Mouse (Mus musculus) midbrain, embryonic 15.5 days (tissue): ENCODE results near the gene Armc7. TPM values are rescaled to one million over a fixed set of nuclear protein-coding genes. Genes with fewer than 3 reads are reported as not detected.
"Not testable (repeated sequence)": the region's sequence is repeated elsewhere in the genome, so short reads cannot be mapped to it uniquely, and the experiment has no call there.

Experiments used
- ATAC-seq: fragments of 200-750 bp; cut with Nextera tagmentation; replicated peaks from 2 replicates; pipeline ENCODE4 v1.8.0; 2017; ENCODE audit warnings: moderate TSS enrichment
- H3K27ac ChIP-seq: fragments of 300-500 bp; sonication (generic); 2 replicates; pipeline ENCODE4 v1.5.1; 2015; ENCODE audit warnings: mild to moderate bottlenecking, inconsistent platforms
- H3K27me3 ChIP-seq: fragments of 300-500 bp; sonication (generic); replicated peaks from 2 replicates; pipeline ENCODE4 v1.6.1; 2015; ENCODE audit warnings: inconsistent platforms
- H3K36me3 ChIP-seq: fragments of 300-500 bp; sonication (generic); replicated peaks from 2 replicates; pipeline ENCODE4 v1.6.1; 2015; ENCODE audit warnings: inconsistent platforms
- H3K4me1 ChIP-seq: fragments of 300-500 bp; sonication (generic); 2 replicates; pipeline ENCODE4 v1.6.1; 2015; ENCODE audit warnings: inconsistent platforms
- H3K4me2 ChIP-seq: fragments of 300-500 bp; sonication (generic); 2 replicates; pipeline ENCODE4 v1.6.1; 2015; ENCODE audit warnings: inconsistent platforms, mild to moderate bottlenecking, moderate library complexity
- H3K4me3 ChIP-seq: fragments of 300-500 bp; sonication (generic); 2 replicates; pipeline ENCODE4 v1.5.1; 2015; ENCODE audit warnings: mild to moderate bottlenecking, inconsistent platforms
- H3K9ac ChIP-seq: fragments of 300-500 bp; sonication (generic); 2 replicates; pipeline ENCODE4 v1.6.1; 2015; ENCODE audit warnings: mild to moderate bottlenecking, inconsistent platforms
- H3K9me3 ChIP-seq: fragments of 300-500 bp; sonication (generic); 2 replicates; pipeline ENCODE4 v1.6.1; 2016; ENCODE audit warnings: inconsistent platforms
- WGBS: fragments of 180-500 bp; shearing (Covaris S2); methylation state at CpG from one replicate; pipeline ENCODE4 v1.1.7; 2015; ENCODE audit warnings: mixed read lengths; 5-methylcytosine and 5-hydroxymethylcytosine counted together
- polyA plus RNA-seq: library from polyadenylated mRNA; unstranded; fragments of >200 nt; fragmentation: Nextera tagmentation; extraction: Ambion mirVana; gene quantifications from 2 replicates; pipeline ENCODE4 v1.2.1, GENCODE M21; 2015

The Armc7 gene
- polyA plus RNA-seq, 1 experiment from 2014 or later = 20.9 TPM

DNA sequence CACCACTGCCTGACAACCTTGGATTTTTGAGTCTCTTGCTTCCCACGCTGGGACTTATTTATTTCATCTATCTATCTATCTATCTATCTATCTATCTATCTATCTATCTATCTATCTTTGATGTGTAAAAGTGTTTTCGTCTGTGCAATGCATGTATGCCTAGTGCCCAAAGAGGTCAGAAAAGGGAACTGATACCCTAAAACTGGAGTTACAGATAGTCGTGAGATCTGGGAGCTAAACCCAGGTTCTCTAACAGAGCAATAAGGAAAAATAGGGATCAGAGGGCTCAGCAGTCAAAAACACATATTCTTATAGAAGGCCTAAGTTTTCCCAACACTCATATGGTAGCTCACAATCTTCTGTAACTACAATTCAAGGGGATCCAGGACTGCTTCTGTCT, 44.1 kb downstream of the Armc7 start:
- no peak for ATAC-seq
- no peak overlapping the region for H3K27ac ChIP-seq
- H3K27me3 ChIP-seq = no peaks in the 10 kb centered on the region
- H3K9me3 ChIP-seq = no peaks in the 10 kb centered on the region
- 92% methylated on average over 3 of the region's 3 CpGs for WGBS
- no peak overlapping the region for H3K4me2 ChIP-seq
- no peak overlapping the region for H3K9ac ChIP-seq
- H3K36me3 ChIP-seq = peaks cover 10% of the 10 kb centered on the region; the same call in 1 of the 2 replicates
- H3K4me1 ChIP-seq = no peaks in the 10 kb centered on the region
- H3K4me3 ChIP-seq = no peak overlapping the region

DNA sequence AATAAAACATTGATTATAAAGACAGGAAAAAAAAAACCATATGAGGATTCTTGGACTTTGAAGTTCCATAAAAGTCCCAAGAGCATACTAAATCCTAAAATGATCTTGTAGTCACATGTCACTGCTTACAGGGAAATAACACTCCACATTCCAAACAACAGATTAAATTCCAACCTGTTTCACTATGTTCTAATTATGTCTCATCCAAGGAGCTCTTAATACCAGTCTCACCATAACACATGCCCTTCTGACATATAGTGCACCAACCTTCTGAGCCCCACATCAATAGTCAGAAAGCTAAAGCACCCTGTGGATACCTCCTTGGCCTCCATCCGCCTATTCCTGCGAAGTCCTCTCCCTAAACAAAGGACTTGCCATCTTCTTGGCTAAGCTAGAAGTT, 44.8 kb downstream of the Armc7 start:
- no peak for ATAC-seq
- H3K27ac ChIP-seq = no peak overlapping the region
- H3K4me1 ChIP-seq = no peaks in the 10 kb centered on the region
- H3K9ac ChIP-seq = no peak overlapping the region
- WGBS = 57% methylated on average over 2 of the region's 2 CpGs
- no peak overlapping the region for H3K4me2 ChIP-seq
- H3K9me3 ChIP-seq = no peaks in the 10 kb centered on the region
- H3K36me3 ChIP-seq = peaks cover 14% of the 10 kb centered on the region; the same call in 1 of the 2 replicates
- H3K4me3 ChIP-seq = no peak overlapping the region
- H3K27me3 ChIP-seq = no peaks in the 10 kb centered on the region

DNA sequence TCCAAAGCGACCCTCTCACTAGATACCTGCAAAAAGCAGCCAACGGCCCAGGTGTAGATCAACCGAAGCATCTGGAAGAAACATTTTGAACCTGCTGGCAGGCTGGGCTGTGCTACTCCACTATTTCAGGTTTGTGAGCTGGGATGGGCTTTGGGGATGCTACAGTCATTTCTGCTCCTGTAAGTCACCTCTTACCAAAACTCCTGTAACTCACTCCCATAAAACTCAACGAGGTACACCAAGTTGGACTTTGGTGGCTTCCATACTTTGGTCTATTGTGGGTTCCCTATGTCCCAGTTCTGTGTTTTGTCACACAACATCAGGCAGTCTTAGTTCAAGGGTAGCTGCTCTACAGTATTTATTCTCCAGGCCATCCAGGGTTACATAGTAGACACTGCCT, 45.6 kb downstream of the Armc7 start:
- H3K4me1 ChIP-seq = no peaks in the 10 kb centered on the region
- 91% methylated on average over 4 of the region's 4 CpGs for WGBS
- no peak for ATAC-seq

DNA sequence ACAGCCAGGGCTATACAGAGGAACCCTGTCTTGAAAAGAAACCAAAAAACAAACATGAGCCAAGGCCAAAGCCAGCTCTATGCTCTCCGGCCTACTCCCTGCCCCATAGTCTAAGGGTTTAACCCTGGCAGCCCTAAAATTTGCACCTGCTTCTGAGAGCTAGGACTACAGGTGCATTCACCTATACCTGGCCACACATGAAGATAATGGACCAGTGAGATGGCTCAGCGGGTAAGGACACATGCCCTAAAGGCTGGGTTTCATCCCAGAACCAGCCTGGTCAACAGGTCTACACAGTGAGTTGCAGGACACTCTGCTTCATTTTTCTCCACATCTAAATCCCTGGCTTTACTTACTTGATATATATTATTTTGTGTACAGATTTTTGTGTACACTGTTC, 46.8 kb downstream of the Armc7 start:
- H3K27ac ChIP-seq = no peak overlapping the region
- H3K9ac ChIP-seq = no peak overlapping the region
- H3K4me1 ChIP-seq = no peaks in the 10 kb centered on the region
- ATAC-seq = no peak
- 92% methylated on average over 2 of the region's 2 CpGs for WGBS
- no peaks in the 10 kb centered on the region for H3K9me3 ChIP-seq
- peaks cover 29% of the 10 kb centered on the region; the same call in 1 of the 2 replicates for H3K36me3 ChIP-seq
- no peak overlapping the region for H3K4me2 ChIP-seq
- no peak overlapping the region for H3K4me3 ChIP-seq
- H3K27me3 ChIP-seq = no peaks in the 10 kb centered on the region

More for the DNA sequence above, 45.6 kb downstream of the Armc7 start:
- Histone ChIP-seq H3K9me3 (no peaks in the 10 kb centered on the region), H3K4me3 (no peak overlapping the region), H3K27ac (no peak overlapping the region), H3K4me2 (no peak overlapping the region), H3K36me3 (peaks cover 21% of the 10 kb centered on the region; the same call in 1 of the 2 replicates), H3K27me3 (no peaks in the 10 kb centered on the region), H3K9ac (no peak overlapping the region)

DNA sequence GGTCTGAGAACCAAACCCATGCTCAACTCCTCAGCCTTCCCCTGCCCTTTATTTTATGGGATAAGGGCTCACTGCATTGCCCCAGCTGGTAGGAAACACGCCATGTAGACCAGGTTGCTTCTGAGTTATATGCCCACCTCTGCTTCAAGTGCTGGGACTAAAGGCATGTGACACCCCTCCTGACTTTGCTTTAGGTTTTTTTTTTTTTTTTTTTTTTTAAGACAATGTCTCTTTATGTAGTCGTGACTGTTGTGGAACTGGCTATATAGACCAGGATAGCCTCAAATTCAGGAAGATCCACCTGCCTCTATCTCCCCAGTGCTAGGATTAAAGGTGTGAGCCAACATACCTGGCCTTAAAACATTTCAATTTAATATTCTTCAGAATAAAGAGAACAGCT, 47.2 kb downstream of the Armc7 start:
- Histone ChIP-seq H3K36me3 (peaks cover 29% of the 10 kb centered on the region; the same call in 1 of the 2 replicates), H3K4me1 (no peaks in the 10 kb centered on the region), H3K9ac (no peak overlapping the region), H3K4me2 (no peak overlapping the region), H3K4me3 (no peak overlapping the region), H3K27me3 (no peaks in the 10 kb centered on the region), H3K27ac (no peak overlapping the region), H3K9me3 (no peaks in the 10 kb centered on the region)
- 75% methylated on average over 2 of the region's 2 CpGs for WGBS
- ATAC-seq = no peak

DNA sequence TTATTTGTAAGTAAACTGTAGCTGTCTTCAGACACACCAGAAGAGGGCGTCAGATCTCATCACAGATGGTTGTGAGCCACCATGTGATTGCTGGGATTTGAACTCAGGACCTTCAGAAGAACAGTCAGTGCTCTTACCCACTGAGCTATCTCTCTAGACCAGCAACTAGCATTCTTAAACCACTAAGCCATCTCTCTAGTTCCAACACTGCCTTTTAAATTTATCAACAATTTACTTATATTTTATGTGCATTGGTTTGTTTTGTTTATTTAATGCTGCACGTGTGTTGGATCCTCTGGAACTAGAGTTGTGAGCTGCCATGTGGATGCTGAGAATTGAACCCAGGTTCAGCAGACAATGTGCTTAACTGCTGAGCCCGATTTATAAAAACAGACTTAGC, 51.0 kb downstream of the Armc7 start:
- WGBS = 90% methylated on average over 3 of the region's 3 CpGs

DNA sequence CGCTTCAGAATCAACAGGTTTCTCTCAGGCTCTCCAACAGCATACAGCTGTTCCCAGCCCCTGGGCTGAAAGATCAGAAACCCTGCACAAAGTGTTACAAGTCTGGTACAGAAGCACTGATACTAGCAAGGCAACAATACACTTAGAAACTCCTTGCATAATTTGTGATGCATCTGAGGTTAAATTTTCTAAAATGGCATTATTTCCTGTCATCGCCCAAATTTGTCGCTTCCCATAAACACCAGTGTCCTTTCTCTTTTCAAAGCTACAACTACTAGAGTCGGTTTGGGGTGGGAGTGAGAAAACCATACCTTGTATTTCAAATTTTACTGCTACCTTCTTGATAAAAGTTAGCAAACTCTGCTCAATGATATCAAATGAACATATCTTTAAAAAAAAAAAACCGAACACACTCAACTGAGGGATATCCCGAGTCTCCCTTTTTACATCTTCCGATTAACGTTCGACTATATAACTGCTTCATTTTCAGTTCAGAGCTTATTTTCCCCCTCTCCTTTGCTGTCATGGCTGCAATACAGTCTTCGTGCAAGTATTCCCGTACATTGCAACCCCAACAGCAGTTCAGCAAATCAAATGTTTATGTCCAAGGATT, 59.4 kb downstream of the Armc7 start:
- peak overlapping the region; percentile 100 for H3K27ac ChIP-seq
- ATAC-seq = no peak
- peak overlapping the region; percentile 73 for H3K4me2 ChIP-seq
- H3K27me3 ChIP-seq = no peaks in the 10 kb centered on the region
- peak overlapping the region; percentile 95 for H3K9ac ChIP-seq
- H3K4me1 ChIP-seq = peaks cover 24% of the 10 kb centered on the region
- peak overlapping the region; percentile 97 for H3K4me3 ChIP-seq
- peaks cover 10% of the 10 kb centered on the region; the same call in 1 of the 2 replicates for H3K36me3 ChIP-seq
- no peaks in the 10 kb centered on the region for H3K9me3 ChIP-seq
- whole genome bisulfite sequencing = 10% methylated on average over 11 of the region's 11 CpGs

More for the DNA sequence above, 51.0 kb downstream of the Armc7 start:
- not testable (repeated sequence) for H3K9me3 ChIP-seq, H3K27ac ChIP-seq, H3K9ac ChIP-seq, H3K4me2 ChIP-seq, ATAC-seq, H3K4me3 ChIP-seq, H3K27me3 ChIP-seq, H3K4me1 ChIP-seq
- H3K36me3 ChIP-seq = peaks cover 43% of the 10 kb centered on the region; the same call in 1 of the 2 replicates

DNA sequence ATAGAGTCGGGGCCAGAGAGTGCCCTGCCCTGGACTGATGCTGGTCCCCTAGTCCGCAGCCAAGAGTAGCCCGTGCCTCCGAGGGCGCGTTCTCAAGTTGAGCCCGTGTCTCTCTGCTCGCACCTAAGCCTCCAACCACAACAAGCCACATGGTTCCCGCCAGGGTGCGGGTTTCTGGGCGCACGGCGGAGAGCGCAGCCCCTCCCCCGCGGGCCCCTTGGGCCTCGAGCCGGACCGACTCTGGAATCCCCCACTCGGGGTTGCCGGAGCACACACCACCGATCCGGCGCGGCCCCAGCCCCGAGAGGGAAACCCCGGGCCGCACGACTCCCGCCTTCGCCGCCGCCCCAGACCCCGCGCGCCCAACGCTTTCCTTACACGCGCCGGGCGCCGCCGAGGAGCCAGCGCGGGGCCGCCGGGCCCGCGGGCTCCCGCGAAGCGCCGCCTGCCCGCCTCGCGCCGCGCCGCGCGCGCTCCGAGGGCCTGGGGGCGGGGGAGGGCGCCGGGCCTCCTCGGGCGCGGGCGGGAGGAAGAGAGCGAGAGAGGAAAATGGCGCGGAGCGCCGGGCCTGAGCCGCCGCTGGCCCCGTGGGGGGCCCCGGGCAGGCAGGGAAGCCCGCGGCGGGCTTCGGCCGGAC, 60.1 kb downstream of the Armc7 start:
- H3K36me3 ChIP-seq = peaks cover 3% of the 10 kb centered on the region; the same call in 1 of the 2 replicates
- H3K4me1 ChIP-seq = peaks cover 24% of the 10 kb centered on the region
- no peaks in the 10 kb centered on the region for H3K27me3 ChIP-seq
- no peaks in the 10 kb centered on the region for H3K9me3 ChIP-seq
- H3K4me2 ChIP-seq = peak overlapping the region; percentile 73
- H3K27ac ChIP-seq = peak overlapping the region; percentile 100
- ATAC-seq = peak; percentile 77
- peak overlapping the region; percentile 95 for H3K9ac ChIP-seq
- peak overlapping the region; percentile 97 for H3K4me3 ChIP-seq
- WGBS = 1% methylated on average over 79 of the region's 84 CpGs

DNA sequence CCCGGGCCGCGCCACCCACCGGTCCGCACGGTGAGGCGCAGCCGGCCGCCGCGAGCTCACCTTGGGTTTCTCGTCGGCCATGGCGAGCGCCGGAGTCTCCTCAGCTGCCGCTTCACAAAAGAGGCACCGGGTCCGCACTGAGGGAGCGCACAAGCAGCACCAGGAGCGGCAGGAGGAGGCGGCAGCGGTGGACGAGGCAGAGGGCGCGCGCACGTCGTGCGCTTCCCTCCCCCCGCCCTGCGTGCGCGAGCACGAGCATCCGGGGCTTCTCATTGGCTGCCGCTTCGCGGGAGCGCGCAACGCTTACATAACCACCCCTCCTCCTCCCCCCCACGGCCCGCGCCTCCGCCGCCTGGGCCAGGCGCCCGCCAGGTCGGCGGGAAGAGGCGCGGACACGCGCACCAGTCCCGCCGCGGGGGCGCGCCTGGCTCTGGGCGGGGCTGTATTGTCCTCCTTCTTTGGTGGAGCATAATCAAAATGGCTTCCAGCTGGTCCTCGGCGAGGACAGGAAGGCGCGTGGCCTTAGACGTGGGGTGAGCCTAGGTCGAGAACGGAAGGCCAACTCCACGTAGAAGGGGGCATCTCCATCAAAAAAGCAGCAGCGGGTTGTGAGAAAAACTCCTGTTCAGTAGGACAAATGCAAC, 60.7 kb downstream of the Armc7 start, which contains the start of gene Sumo2:
TSS of gene Sumo2 (minus strand) at position 239 of the 644 bp plus-strand sequence.
- Histone ChIP-seq H3K9ac (peak within 1 kb of the TSS; percentile 95), H3K9me3 (no peaks in the 10 kb centered on the region), H3K4me1 (peaks cover 24% of the 10 kb centered on the region), H3K27me3 (no peaks in the 10 kb centered on the region), H3K27ac (peak within 1 kb of the TSS; percentile 100), H3K36me3 (peaks cover 3% of the 10 kb centered on the region; the same call in 1 of the 2 replicates), H3K4me3 (peak within 1 kb of the TSS; percentile 97), H3K4me2 (peak within 1 kb of the TSS; percentile 73)
- peak; percentile 90 for ATAC-seq
- WGBS = under 1% methylated on average over 63 of the region's 70 CpGs

DNA sequence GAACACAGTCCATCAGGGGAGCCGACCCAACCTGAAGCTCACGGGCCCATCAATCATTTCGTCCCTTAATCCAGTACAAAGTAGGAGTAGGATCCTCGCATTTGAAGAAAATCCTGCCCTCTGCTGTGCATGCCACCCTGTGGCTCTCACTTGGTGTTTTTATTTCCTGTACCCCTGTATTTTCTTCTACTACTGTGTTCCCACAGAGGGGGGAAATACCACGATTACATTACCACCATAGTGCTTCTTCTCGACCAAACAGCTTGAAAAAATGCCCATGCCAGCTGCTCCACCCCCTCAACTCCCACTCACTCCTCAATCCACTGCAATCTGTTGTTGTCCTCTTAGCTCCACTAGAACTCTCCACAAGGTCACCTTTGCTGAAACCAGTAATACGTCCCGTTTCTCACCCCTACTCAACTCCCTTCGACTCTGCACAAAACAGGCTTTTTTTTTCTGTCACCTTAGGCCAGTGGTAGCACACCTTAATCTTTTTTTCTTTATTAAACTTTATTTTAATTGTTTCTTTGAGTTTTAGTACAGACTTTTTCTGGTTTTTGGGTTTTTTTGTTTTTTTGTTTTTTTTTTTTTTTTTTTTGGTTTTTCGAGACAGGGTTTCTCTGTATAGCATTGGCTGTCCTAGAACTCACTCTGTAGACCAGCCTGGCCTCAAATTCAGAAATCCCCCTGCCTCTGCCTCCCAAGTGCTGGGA, 61.5 kb downstream of the Armc7 start:
- Histone ChIP-seq H3K4me1 (peaks cover 24% of the 10 kb centered on the region), H3K9me3 (no peaks in the 10 kb centered on the region), H3K9ac (no peak overlapping the region), H3K27me3 (no peaks in the 10 kb centered on the region), H3K4me2 (peak overlapping the region; percentile 73), H3K4me3 (peak overlapping the region; percentile 97), H3K36me3 (peaks cover under 1% of the 10 kb centered on the region; the same call in 1 of the 2 replicates), H3K27ac (peak overlapping the region; percentile 100)
- ATAC-seq = 0 out of 2 replicates have a peak, but pooled peaks have one; percentile 19
- 79% methylated on average over 10 of the region's 10 CpGs for WGBS

DNA sequence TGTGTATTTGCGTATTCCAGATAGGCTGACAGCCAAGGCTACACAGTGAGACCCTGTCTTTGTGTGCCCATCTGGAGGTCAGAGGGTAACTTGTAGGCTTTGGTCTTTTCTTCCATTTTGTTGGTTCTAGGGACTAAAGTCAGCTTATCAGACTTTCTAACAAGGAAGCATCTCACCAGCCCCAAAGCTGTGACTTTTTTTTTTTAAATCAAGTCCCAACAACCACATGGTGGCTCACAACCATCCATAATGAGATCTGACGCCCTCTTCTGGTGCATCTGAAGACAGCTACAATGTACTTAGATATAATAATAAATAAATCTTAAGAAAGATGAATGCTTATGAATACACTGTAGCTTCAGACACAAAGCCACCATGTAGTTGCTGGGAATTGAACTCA, 62.6 kb downstream of the Armc7 start:
- no peak for ATAC-seq
- Histone ChIP-seq H3K27me3 (no peaks in the 10 kb centered on the region), H3K27ac (no peak overlapping the region), H3K4me2 (no peak overlapping the region), H3K9me3 (no peaks in the 10 kb centered on the region), H3K9ac (no peak overlapping the region), H3K4me1 (peaks cover 24% of the 10 kb centered on the region), H3K36me3 (no peaks in the 10 kb centered on the region; the same call in 1 of the 2 replicates), H3K4me3 (no peak overlapping the region)
- 54% methylated on average over 2 of the region's 2 CpGs for WGBS
